Mouse (Mus musculus) T-cell, adult 2 months (primary cell): ENCODE data around the gene Ucn2.

Experiments
- DNase-seq: peaks from one replicate; pipeline ENCODE4 v3.0.0; 2022; ENCODE audit warnings: low spot score

Ucn2 gene

GRCm38 (mm10) chr9:108992085-108992469, 6.3 kb downstream of the Ucn2 start:
- no peak for DNase-seq

DNA sequence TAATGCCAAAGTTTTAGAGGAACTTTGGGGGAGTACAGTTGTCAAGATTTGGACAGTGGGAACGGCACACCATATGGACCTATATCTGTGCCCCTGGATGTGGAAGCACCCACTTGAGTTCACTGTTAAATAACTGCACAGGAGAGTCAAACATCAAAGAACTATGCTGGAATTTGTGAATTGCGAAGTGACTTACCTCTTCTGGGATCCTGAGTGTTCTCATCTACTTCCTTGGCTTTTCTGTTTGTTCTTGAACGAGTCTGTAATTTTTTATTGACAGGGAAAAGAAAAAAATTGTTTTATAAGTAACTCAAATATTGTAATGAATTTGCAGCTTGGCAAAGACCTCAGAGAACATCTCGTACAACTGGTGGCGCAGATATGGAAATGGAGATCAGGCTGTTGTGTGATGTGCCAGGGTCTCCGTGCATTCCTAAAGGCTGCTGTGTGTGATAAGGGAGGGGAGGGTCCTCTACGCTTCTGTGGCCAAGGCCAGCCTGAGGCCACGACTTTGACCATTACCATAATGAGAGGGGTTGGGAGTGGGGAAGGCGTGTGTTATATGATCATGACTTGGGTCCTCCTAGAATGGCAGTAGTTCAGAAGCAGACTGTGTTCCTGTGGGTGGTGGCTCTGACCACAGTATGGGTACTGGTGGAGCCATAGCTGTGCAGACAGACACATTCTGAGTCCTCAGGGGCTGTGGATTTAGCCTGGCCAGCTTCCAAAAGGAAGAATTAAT, 7.0 kb downstream of the Ucn2 start:
- DNase-seq: no peak

DNA sequence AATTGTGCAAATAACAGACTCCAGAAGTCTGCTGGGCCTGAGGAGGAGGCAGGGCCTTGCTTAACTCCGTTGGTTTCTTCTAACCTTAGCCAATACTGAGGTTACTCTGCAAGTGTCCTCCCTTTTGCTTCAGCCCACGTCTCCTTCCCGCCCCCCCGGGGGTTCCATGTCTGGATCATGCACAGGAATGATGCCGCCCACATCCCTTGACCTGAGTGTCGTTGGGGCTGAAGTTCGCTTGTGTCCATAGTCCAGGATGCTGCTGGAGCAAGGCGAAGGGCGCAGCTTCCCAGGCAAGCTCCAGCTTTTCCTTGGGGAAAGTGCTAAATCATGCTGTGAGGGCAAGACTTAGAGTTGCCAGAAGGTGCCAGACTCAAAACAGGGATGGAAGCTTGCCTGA, 10.6 kb downstream of the Ucn2 start:
- no peak for DNase-seq

DNA sequence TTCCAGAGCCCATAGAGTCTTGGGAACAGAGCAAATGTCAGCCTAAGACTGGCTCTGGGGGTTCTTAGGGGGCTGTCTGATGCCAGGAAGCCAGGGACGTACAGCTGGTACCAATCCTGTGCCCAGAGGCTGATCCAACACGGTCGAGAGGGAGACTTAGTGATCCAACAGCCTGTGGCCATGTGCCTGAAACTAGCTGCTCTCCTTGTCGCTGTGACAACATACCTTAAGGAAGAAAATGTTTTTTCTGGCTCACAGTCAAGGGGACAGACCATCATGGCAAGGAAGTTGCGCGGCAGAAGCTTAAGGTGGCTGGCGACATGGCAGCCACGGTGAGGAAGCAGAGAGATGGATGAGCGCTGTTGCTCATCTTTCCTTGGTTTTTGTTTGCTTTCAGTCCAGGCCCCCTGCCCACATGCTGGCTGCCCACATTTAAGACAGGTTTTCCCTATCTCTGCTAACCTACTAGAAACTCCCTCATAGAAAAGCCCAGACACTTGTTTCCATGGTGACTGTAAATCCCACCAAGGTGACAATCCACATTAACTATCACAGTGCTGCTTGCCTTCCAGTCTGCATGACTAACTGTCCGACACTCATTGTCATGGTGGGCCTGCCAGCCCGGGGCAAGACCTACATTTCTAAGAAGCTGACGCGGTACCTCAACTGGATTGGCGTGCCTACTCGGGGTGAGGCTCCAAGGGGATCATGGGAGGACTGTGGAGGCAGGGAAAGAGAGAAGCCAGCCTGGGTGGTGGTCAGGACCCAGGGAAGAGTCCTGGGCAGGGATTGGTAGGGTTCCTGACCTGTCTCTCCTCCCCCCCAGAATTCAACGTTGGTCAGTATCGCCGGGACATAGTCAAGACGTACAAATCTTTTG, 12.7 kb downstream of the Ucn2 start:
- no peak for DNase-seq

- no peak for DNase-seq
Observed at GRCm38 (mm10) chr9:108999167-108999526, 13.3 kb downstream of the Ucn2 start.

DNA sequence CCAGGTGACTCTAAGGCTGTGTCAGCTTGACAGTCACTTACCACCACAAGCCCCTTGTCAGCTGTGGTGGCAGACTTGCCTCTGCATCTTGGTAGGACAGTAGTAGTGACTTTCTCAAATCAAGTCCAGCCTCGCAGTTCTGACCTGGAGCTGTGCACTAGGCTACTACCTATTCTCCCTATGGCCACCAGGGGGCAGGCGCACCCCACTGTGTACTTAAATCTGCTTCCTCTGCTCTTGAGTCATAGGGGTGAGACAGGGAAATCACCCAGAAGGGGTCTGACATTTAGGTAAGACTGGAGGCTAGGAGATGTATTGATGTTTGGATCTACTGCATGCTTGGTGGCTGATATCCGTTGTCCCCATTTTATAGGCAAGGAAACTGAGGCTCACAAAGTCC, 14.9 kb downstream of the Ucn2 start:
- DNase-seq: peak; percentile 76

DNA sequence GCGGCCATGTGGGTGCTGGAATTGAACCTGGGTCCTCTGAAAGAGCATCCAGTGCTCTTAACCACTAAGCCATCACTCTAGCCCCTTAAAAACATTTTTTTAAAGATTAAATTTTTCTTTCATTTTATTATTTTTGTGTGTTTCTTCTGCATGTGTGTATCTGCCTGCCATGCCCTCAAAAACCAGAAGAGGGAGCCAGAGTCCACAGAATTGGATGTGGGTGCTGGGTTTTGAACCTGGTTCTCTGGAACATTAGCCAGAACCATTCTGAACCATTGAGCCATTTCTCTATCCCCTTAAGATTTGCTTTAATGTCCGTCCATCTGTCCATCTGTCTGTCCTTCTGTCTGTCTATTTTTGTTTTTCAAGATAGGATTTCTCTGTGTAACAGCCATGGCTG, 17.4 kb downstream of the Ucn2 start:
- peak; percentile 60 for DNase-seq

DNA sequence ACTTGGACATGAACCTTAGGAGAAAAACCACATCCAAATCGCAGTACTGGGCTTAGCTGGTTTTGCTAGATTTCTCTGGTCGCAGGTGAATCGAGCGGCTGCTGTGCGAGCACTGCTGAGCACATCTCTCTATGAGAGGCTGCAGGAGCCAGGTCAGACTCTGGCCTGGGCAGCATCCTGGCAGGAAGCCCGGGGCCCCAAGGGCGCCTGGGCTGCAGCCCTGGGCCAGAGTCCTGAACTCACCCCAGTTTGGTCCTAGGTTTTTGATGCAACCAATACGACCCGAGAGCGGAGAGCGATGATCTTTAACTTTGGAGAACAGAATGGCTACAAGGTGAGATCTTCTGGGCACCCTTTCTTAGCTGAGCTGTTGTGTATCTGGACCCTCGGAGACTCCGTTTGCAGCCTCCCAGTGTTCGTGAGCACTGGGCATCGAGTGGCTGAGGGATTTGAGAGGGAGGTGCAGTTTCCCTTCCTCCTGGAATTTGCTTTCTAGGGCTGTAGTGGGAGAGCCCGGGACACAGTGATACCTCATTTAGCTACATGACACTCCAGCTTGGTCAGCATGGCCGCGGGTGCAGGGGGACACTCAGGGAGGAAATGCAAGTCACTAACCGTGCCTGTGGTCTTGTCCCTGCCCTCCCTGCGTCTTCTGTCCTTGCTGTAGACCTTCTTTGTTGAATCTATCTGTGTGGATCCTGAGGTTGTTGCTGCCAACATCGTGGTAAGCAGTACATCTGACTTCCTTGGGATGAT, 21.4 kb downstream of the Ucn2 start:
- no peak for DNase-seq

GRCm38 (mm10) chr9:109008081-109008480, 22.3 kb downstream of the Ucn2 start:
- no peak for DNase-seq

DNA sequence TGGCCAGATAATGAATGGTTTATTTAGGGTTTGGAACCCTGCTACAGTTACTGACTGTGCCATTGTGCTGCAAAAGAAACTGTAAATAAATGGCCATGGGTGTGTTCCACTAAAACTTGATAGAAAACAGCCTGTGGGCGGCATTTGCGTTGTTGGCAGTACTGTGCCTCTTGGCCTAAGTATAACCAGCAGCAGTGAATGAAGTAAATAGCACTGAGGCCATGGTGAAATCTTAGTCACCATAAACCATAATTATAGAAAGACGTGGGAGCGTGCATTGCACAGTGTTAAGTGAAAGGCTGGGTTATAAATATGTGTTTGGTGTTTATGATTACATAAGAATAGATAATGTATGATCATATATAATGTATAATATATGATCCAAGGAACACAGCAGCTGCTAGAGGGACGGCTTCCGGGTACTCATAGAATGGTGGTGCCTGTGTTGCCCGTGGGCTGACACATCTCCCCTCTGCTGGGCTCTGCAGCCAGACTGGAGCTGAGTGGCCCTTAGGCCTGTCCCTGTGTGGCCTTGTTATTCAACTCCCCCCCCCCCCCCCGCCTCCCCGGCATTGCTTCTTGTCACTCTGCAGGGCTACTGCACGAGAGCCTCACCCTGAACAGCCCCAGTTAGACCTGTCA, 23.3 kb downstream of the Ucn2 start:
- no peak for DNase-seq

- DNase-seq: no peak
Observed at GRCm38 (mm10) chr9:109009636-109010315, 24.0 kb downstream of the Ucn2 start.

GRCm38 (mm10) chr9:109010316-109010690, 24.5 kb downstream of the Ucn2 start:
- no peak for DNase-seq

DNA sequence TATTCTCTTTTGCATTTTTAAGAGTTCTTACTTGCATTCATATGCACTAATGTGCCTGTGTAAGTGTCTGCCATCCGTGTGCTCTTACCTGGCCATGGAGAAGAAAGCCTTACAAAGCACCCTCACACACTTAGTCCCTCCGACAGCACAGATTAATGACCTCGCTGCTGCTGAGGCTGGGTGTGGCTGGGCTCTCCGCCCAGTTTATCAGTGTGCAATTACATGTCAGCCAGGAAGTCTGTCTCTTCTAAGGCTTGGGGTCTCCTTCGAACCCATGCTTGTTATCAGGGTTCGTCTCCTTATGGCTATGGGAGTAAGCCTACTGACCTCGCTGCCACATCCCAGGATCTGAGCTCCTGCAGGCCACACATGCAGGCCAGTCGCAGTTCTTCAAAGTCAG, 29.6 kb downstream of the Ucn2 start:
- no peak for DNase-seq

DNA sequence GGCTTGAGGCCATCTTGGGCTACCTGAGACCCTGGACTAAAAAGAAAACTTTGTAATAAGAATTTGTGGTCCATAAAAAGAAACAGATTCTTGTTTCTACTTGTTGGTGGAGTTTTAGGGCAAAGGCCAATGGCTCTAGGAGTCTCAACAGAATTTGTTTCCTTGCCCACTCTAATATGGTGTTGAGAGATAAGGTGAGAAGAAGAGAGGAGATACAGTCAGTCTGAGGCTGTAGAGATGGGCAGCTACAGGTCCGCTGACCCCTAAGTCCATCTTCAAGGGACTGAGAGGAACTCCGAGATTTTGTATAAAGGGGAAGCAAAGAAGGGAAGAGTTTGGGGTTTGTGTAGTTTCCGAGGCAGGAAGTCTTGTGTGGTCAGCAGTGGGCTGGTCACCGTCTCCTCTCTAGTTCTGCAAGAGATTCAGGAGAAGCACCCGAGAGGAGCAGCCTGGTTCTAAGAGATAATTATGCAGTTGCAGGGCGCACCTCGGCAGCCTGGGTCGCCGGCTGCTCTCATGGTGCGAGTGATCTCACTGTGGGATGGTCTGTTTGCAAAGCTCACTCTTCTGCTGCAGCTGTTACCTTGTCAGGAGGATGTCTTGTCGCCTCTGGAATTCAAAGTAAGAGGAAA, 31.3 kb downstream of the Ucn2 start:
- DNase-seq: no peak

DNA sequence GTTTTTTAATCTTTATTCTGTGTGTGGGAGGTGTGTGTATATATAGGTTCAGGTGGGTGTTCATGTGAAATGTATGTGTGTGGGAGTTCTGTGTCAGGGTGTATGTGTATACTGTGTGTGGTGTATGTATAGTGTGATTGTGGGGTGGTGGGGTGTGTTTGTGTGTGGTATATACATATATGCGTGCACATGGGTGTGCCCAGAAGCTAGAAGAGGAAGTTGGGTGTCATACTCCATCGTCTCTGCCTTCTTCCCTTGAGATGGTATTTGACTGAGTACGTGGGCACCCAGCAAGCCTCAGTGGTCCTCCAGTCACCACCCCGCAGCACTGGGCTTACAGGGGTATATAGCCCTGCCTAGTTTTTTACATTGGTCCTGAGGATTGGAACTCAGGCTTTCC, 35.6 kb downstream of the Ucn2 start:
- peak; percentile 11 for DNase-seq

DNA sequence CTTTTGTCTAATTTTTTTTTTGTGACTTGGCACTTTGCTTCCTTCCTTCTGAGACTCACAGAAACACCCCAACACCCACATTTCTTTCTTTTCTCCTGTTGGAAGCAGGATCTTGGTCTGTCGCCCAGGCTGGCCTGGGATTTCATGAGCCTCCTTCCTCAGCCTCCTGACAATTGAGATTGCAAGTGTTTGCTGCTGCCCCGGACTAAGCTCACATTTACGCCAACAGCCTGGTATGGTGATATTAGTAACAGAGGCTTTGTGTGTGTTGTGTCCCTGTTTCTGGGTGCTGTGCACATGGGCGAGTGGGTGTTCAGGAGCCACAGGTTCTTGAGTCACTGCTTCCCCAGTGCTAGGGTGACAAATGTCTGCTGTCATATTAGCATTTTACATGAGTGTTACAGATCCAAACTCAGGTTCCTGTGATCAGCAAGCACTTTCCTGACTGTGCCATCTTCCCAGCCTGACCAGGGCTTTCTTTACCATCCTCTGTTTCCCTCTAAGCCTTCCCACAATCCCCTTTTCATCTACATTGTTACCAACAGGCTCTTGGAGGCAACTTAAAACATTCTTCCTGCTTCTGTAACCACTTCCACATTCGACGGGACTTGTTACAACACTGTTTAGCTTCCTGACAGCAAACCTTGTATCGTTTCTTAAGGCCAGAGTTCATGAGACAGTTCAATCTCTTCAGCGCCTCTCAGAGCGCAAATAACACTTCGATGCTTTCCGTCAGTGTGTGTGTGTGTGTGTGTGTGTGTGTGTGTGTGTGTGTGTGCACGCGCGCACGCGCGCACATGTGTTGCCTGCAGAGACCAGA, 37.3 kb downstream of the Ucn2 start:
- DNase-seq: peak; percentile 23

DNA sequence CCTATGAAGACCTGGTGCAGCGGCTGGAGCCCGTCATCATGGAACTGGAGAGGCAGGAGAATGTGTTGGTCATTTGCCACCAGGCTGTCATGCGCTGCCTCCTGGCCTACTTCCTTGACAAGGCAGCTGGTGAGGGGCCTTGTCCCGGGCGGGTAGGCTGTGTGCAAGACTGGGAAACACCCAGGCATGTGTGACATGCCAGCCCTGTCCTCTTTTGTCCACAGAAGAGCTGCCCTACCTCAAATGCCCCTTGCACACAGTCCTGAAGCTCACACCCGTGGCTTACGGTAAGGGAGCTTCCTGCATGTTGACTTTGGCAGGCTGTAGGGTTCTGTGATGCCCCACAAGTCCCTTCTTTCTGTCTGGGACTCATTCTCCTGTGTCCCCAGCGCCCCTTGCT, 41.7 kb downstream of the Ucn2 start:
- no peak for DNase-seq

DNA sequence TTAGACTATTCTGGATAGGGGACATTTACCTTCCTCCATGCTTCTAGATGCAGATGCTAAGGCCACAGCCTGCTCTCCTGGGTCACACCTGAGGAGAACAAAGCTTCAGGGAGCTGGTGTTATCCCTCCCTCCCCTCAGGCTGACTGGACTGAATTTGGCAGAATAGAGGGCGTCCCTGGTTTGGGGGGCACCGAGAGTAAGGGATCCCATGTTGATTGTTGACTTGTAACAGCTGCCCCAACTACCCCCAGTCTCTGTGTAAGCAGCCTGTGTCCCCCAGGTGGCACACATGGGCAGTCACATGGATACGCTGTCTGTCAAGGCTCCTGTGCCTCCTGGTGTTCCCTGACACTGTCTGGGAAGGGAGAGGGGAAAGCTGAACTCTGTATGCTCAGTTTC, 42.6 kb downstream of the Ucn2 start:
- DNase-seq: no peak

DNA sequence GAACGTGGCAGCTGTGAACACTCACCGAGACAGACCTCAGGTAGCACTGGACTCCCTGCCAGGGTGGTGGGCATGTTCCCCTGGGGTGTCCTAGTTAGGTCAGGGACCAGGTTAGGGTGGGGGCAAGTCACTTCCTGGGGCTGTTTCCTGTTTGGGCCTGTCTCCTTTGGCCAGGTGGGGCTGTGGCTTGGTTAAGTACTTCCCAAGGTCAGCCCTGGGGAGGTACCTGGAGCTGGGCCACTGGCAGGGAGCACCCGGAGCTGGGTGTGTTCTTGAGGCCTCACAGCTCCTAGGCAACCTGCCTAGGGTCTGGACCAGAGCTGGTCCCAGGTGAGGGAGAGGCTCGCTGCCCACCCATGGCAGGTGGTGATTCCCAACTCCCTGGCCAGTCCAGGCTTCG, 43.1 kb downstream of the Ucn2 start:
- no peak for DNase-seq

DNA sequence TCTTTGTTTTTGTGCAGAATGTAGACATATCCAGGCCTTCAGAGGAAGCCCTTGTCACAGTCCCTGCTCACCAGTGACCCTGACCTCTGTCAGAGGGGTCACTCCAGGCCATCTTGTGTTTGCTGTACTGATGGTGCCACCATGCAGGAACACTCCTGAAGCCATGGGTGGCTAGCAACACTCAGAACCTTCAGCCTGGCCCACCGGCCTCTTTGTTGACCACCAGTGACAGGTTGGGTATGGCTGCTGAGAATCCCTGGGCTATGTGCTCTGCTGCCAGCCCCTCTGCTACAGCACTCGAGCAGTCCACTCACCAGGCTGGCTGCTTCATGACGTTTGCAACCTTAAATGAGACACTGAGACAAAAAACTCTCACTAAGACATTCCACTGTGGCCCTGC, 44.5 kb downstream of the Ucn2 start:
- no peak for DNase-seq
